ENCODE assay signal across 10 mouse cellular contexts in genomic region chr4:148084261-148084714, GRCm38 (mm10). TPM values are rescaled to one million over a fixed set of nuclear protein-coding genes. Genes with fewer than 3 reads are reported as not detected.
DNase-seq lines count a peak whose midpoint lies in the region; TF ChIP-seq lines count a peak whose summit lies in the region.
"Had no signal": no experiment of that assay in that cellular context is flagged by ENCODE, and none has a peak within 500 bp of the region (broad histone marks: within the 10 kb centered on the region; RNA-seq: fewer than 3 reads in every experiment).

No protein-coding gene starts in this region.

- no peak overlapping the region for H3K27ac ChIP-seq in kidney, adult 2 months (ENCODE audit: insufficient read depth, low read depth, low read length)
- H3K27ac ChIP-seq: hindbrain, embryonic 15.5 days; stomach, embryonic 15.5 days had no signal

- 11% methylated on average over 8 of the region's 8 CpGs for WGBS in kidney, adult 2 months
- WGBS in lung, adult 2 months: 16% methylated on average over 7 of the region's 8 CpGs

- peak; percentile 32 for DNase-seq in cerebellum, adult 11-12 months
- DNase-seq in cerebellum, adult 18-20 months: no peak
- DNase-seq in embryo, embryonic 11 days: peak; percentile 72
- peak; percentile 88 for DNase-seq in kidney, adult 2 months
- peak; percentile 30 for DNase-seq in lung, adult 2 months
- DNase-seq in right cerebral cortex, postnatal 36 days (ENCODE audit: low spot score in 2 of 2): no peak
- DNase-seq in ovary, postnatal 14 days (ENCODE audit: low spot score): no peak
- no peak for DNase-seq in frontal cortex, postnatal 14 days (ENCODE audit: low spot score in 2 of 2)

- H3K4me1 ChIP-seq in kidney, adult 2 months (ENCODE audit: control insufficient read depth, insufficient read depth, low read length): peaks cover 32% of the 10 kb centered on the region
- H3K4me1 ChIP-seq in lung, adult 2 months (ENCODE audit: control insufficient read depth, insufficient read depth, low read length): peaks cover 29% of the 10 kb centered on the region

- H3K4me3 ChIP-seq in kidney, adult 2 months (ENCODE audit: insufficient read depth, low read depth, low read length): no peak overlapping the region
- H3K4me3 ChIP-seq in lung, adult 2 months (replicated peaks; ENCODE audit: extremely low read depth, low read depth, low read length): no peak overlapping the region
- H3K4me3 ChIP-seq: hindbrain, embryonic 15.5 days; stomach, embryonic 15.5 days had no signal

- H3K36me3 ChIP-seq in kidney, adult 2 months (ENCODE audit: control insufficient read depth, insufficient read depth, low read length): no peaks in the 10 kb centered on the region
- H3K36me3 ChIP-seq: hindbrain, embryonic 15.5 days had no signal

- no peak for TF ChIP-seq CTCF in kidney, adult 2 months (conservative IDR thresholded peaks at IDR 0.05; ENCODE audit: insufficient read depth, insufficient read length, low read depth, low read length)
- TF ChIP-seq CTCF in lung, adult 2 months (IDR thresholded peaks at IDR 0.05; ENCODE audit: insufficient read depth, low read length): no peak

- TF ChIP-seq POLR2A in kidney, adult 2 months (IDR thresholded peaks at IDR 0.05; ENCODE audit: low read depth, low read length): no peak
- TF ChIP-seq POLR2A in lung, adult 2 months (IDR thresholded peaks at IDR 0.05; ENCODE audit: borderline replicate concordance, extremely low read depth, low read depth, low read length): no peak

- no peaks in the 10 kb centered on the region for H3K27me3 ChIP-seq in kidney, adult 2 months (replicated peaks; ENCODE audit: control insufficient read depth, insufficient read depth, low read length)
- H3K27me3 ChIP-seq: hindbrain, embryonic 15.5 days; stomach, embryonic 15.5 days had no signal

RNA-seq across cellular contexts. Expression of gene Agtrap, which starts 3.5 kb away (rescaled TPM):
- polyA plus RNA-seq in kidney, adult 2 months (2012; rRNA removed): 111 and 119 TPM in 2 replicates
- polyA plus RNA-seq in lung, adult 2 months (2012; rRNA removed): 50.1 and 56.8 TPM in 2 replicates

RNA-seq across cellular contexts. Expression of gene Mthfr, which starts 45.4 kb away (rescaled TPM):
- polyA plus RNA-seq in kidney, adult 2 months (2012; rRNA removed): 36.3 and 48.4 TPM in 2 replicates
- 34.8 and 38.9 TPM in 2 replicates for polyA plus RNA-seq in lung, adult 2 months (2012; rRNA removed)

RNA-seq across cellular contexts. Expression of gene Clcn6, which starts 45.7 kb away (rescaled TPM):
- polyA plus RNA-seq in kidney, adult 2 months (2012; rRNA removed): 28.8 and 32.3 TPM in 2 replicates
- polyA plus RNA-seq in lung, adult 2 months (2012; rRNA removed): 14.1 and 14.9 TPM in 2 replicates

RNA-seq across cellular contexts. Expression of gene Mad2l2, which starts 45.9 kb away (rescaled TPM):
- 22.8 and 25.5 TPM in 2 replicates for polyA plus RNA-seq in kidney, adult 2 months (2012; rRNA removed)
- 26.9 and 30.8 TPM in 2 replicates for polyA plus RNA-seq in lung, adult 2 months (2012; rRNA removed)

RNA-seq across cellular contexts. Expression of gene Draxin, which starts 46.2 kb away (rescaled TPM):
- 0.03 and 0.11 TPM in 2 replicates for polyA plus RNA-seq in kidney, adult 2 months (2012; rRNA removed)
- polyA plus RNA-seq in lung, adult 2 months (2012; rRNA removed): 0.15 and 0.59 TPM in 2 replicates

Comparison
In these comparisons a context has a peak if more than half of its experiments do, and no peak if none do; other contexts are left out.
1. DNase-seq: peak in cerebellum, adult 11-12 months (single experiment), embryo, embryonic 11 days (single experiment), kidney, adult 2 months (single experiment) and lung, adult 2 months (single experiment); none in cerebellum, adult 18-20 months (0 of 2), right cerebral cortex, postnatal 36 days (0 of 2), ovary, postnatal 14 days (single experiment) and frontal cortex, postnatal 14 days (0 of 2).